Mouse (Mus musculus) intestine, embryonic 14.5 days (tissue): ENCODE results near the gene Zkscan1. TPM values are rescaled to one million over a fixed set of nuclear protein-coding genes. Genes with fewer than 3 reads are reported as not detected.

Experiments used
- ATAC-seq: fragments of 200-750 bp; cut with Nextera tagmentation; replicated peaks from 2 replicates; pipeline ENCODE4 v1.8.0; 2017; ENCODE audit warnings: low read depth, moderate number of reproducible peaks, moderate TSS enrichment, moderate library complexity; ENCODE audit not compliant: low FRiP score, low TSS enrichment
- DNase-seq: peaks from one replicate; pipeline ENCODE4 v3.0.0-alpha.2; 2018; ENCODE audit warnings: low spot score
- H3K27ac ChIP-seq: fragments of 300-500 bp; sonication (generic); 2 replicates; pipeline ENCODE4 v1.5.1; 2014; ENCODE audit warnings: low read depth, mild to moderate bottlenecking, control low read depth
- H3K27me3 ChIP-seq: fragments of 300-500 bp; sonication (generic); replicated peaks from 2 replicates; pipeline ENCODE4 v1.6.1; 2014; ENCODE audit warnings: low read length, control low read depth; ENCODE audit not compliant: control insufficient read depth, insufficient read depth
- H3K36me3 ChIP-seq: fragments of 300-500 bp; sonication (generic); 2 replicates; pipeline ENCODE4 v1.6.1; 2014; ENCODE audit warnings: low read length, control low read depth; ENCODE audit not compliant: control insufficient read depth, insufficient read depth
- H3K4me1 ChIP-seq: fragments of 300-500 bp; sonication (generic); replicated peaks from 2 replicates; pipeline ENCODE4 v1.6.1; 2014; ENCODE audit warnings: low read length, control low read depth, mixed read lengths; ENCODE audit not compliant: control insufficient read depth, insufficient read depth
- H3K4me2 ChIP-seq: fragments of 300-500 bp; sonication (generic); 2 replicates; pipeline ENCODE4 v1.6.1; 2014; ENCODE audit warnings: low read length
- H3K4me3 ChIP-seq: fragments of 300-500 bp; sonication (generic); 2 replicates; pipeline ENCODE4 v1.5.1; 2014; ENCODE audit warnings: low read depth, low read length, control low read depth, mixed read lengths
- H3K9ac ChIP-seq: fragments of 300-500 bp; sonication (generic); 2 replicates; pipeline ENCODE4 v1.6.1; 2014; ENCODE audit warnings: mild to moderate bottlenecking, low read length
- H3K9me3 ChIP-seq: fragments of 300-500 bp; sonication (generic); 2 replicates; pipeline ENCODE4 v1.6.1; 2016; ENCODE audit warnings: low read length, control low read depth; ENCODE audit not compliant: control insufficient read depth
- WGBS: fragments of 180-500 bp; shearing (Covaris S2); extraction: QIAGEN DNeasy Blood & Tissue Kit; methylation state at CpG from one replicate; pipeline ENCODE4 v1.1.7; 2014; 5-methylcytosine and 5-hydroxymethylcytosine counted together
- polyA plus RNA-seq: library from polyadenylated mRNA; unstranded; fragments of >200 nt; fragmentation: Nextera tagmentation; extraction: Ambion mirVana; gene quantifications from 2 replicates; pipeline ENCODE4 v1.2.1, GENCODE M21; 2014

Gene Zkscan1
- polyA plus RNA-seq, 1 experiment from 2014 or later: 24.5 TPM

- Histone ChIP-seq H3K27me3 (no peaks in the 10 kb centered on the region), H3K36me3 (peaks cover 27% of the 10 kb centered on the region), H3K9ac (no peak overlapping the region), H3K9me3 (no peaks in the 10 kb centered on the region), H3K27ac (no peak overlapping the region), H3K4me2 (no peak overlapping the region), H3K4me3 (no peak overlapping the region), H3K4me1 (no peaks in the 10 kb centered on the region)
- WGBS: 56% methylated on average over 8 of the region's 8 CpGs
- DNase-seq (no peak), ATAC-seq (peak; percentile 40; the same call in 1 of the 2 replicates)
Observed at GRCm38 (mm10) chr5:138137935-138138549, 53.2 kb downstream of the Zkscan1 start.

- Histone ChIP-seq H3K36me3 (peaks cover 27% of the 10 kb centered on the region), H3K4me2 (no peak overlapping the region), H3K27me3 (no peaks in the 10 kb centered on the region), H3K9me3 (no peaks in the 10 kb centered on the region), H3K4me1 (no peaks in the 10 kb centered on the region), H3K27ac (no peak overlapping the region), H3K4me3 (no peak overlapping the region), H3K9ac (no peak overlapping the region)
- no peak for DNase-seq
- no peak for ATAC-seq
- 71% methylated on average over 4 of the region's 4 CpGs for WGBS
Observed at GRCm38 (mm10) chr5:138138585-138138984, 53.7 kb downstream of the Zkscan1 start.

- Histone ChIP-seq H3K27me3 (no peaks in the 10 kb centered on the region), H3K9ac (peak overlapping the region; percentile 94), H3K36me3 (peaks cover 28% of the 10 kb centered on the region), H3K27ac (no peak overlapping the region), H3K4me1 (peaks cover 4% of the 10 kb centered on the region; the same call in 1 of the 2 replicates), H3K4me3 (peak overlapping the region; percentile 96), H3K9me3 (no peaks in the 10 kb centered on the region), H3K4me2 (peak overlapping the region; percentile 79)
- ATAC-seq: no peak
- DNase-seq: no peak
- WGBS: 72% methylated on average over 3 of the region's 3 CpGs
Observed at GRCm38 (mm10) chr5:138154390-138154789, 69.5 kb downstream of the Zkscan1 start.

GRCm38 (mm10) chr5:138155443-138155976, 70.6 kb downstream of the Zkscan1 start, which contains the start of gene Zfp113:
Zfp113 (minus strand) TSS chr5:138155744.
- H3K27me3 ChIP-seq: no peaks in the 10 kb centered on the region
- no peaks in the 10 kb centered on the region for H3K9me3 ChIP-seq
- H3K4me1 ChIP-seq: peaks cover 4% of the 10 kb centered on the region; the same call in 1 of the 2 replicates
- peak within 1 kb of the TSS; percentile 79 for H3K4me2 ChIP-seq
- peaks cover 24% of the 10 kb centered on the region for H3K36me3 ChIP-seq
- under 1% methylated on average over 31 of the region's 31 CpGs for WGBS
- peak within 1 kb of the TSS; percentile 94 for H3K9ac ChIP-seq
- ATAC-seq: peak; percentile 97
- H3K4me3 ChIP-seq: peak within 1 kb of the TSS; percentile 96
- peak within 1 kb of the TSS; percentile 88 for H3K27ac ChIP-seq
- DNase-seq: peak; percentile 95

Other genes starting within 250 kb of the Zkscan1 start
- 2.5 and 3.0 TPM in 2 replicates for gene Pilra, start 248.8 kb upstream of the Zkscan1 start, polyA plus RNA-seq
- 0.66 and 1.4 TPM in 2 replicates for gene Pilrb1, start 227.0 kb upstream of the Zkscan1 start, polyA plus RNA-seq
- gene Pilrb2, start 213.3 kb upstream of the Zkscan1 start, polyA plus RNA-seq: 0.55 and 0.63 TPM in 2 replicates
- 13.2 and 13.6 TPM in 2 replicates for gene Cyp3a13, start 163.5 kb upstream of the Zkscan1 start, polyA plus RNA-seq
- gene Gjc3, start 122.0 kb upstream of the Zkscan1 start, polyA plus RNA-seq: 0.19 and 0.38 TPM in 2 replicates
- gene Azgp1, start 103.6 kb upstream of the Zkscan1 start, polyA plus RNA-seq: not detected in 2 replicates
- not detected in 2 replicates for gene Smok3a, start 63.8 kb upstream of the Zkscan1 start, polyA plus RNA-seq
- not detected in 2 replicates for gene Smok3b, start 63.7 kb upstream of the Zkscan1 start, polyA plus RNA-seq
- not detected in 2 replicates for gene Smok3c, start 31.9 kb upstream of the Zkscan1 start, polyA plus RNA-seq
- gene Zscan21, start 31.8 kb downstream of the Zkscan1 start, polyA plus RNA-seq: 53.6 and 66.2 TPM in 2 replicates
- 14.5 and 15.1 TPM in 2 replicates for gene Zfp113, start 70.7 kb downstream of the Zkscan1 start, polyA plus RNA-seq
- 250 and 257 TPM in 2 replicates for gene Cops6, start 76.0 kb downstream of the Zkscan1 start, polyA plus RNA-seq
- 19.1 and 21.7 TPM in 2 replicates for gene Ap4m1, start 86.9 kb downstream of the Zkscan1 start, polyA plus RNA-seq
- gene Mcm7, start 87.3 kb downstream of the Zkscan1 start, polyA plus RNA-seq: 182 and 207 TPM in 2 replicates
- gene Taf6, start 102.4 kb downstream of the Zkscan1 start, polyA plus RNA-seq: 82.6 and 90.3 TPM in 2 replicates
- 44.4 and 49.0 TPM in 2 replicates for gene Cnpy4, start 102.4 kb downstream of the Zkscan1 start, polyA plus RNA-seq
- gene Mblac1, start 109.2 kb downstream of the Zkscan1 start, polyA plus RNA-seq: 8.4 and 9.7 TPM in 2 replicates
- gene Nxpe5, start 140.8 kb downstream of the Zkscan1 start, polyA plus RNA-seq: 0.04 TPM in 1 of 2 replicates, not detected in the other
- gene Lamtor4, start 170.4 kb downstream of the Zkscan1 start, polyA plus RNA-seq: 68.5 and 71.4 TPM in 2 replicates
- gene BC037034, start 178.9 kb downstream of the Zkscan1 start, polyA plus RNA-seq: 4.4 and 7.5 TPM in 2 replicates
- gene Gal3st4, start 187.8 kb downstream of the Zkscan1 start, polyA plus RNA-seq: 1.5 and 1.8 TPM in 2 replicates
- 0.12 and 0.17 TPM in 2 replicates for gene Gm43720, start 194.9 kb downstream of the Zkscan1 start, polyA plus RNA-seq
- gene Gpc2, start 194.9 kb downstream of the Zkscan1 start, polyA plus RNA-seq: 3.4 and 4.9 TPM in 2 replicates
- gene Stag3, start 195.2 kb downstream of the Zkscan1 start, polyA plus RNA-seq: 3.0 and 4.6 TPM in 2 replicates